Mouse (Mus musculus) brain, embryonic 14.5 days (tissue): ENCODE results near the gene Esrrg. TPM values are rescaled to one million over a fixed set of nuclear protein-coding genes. Genes with fewer than 3 reads are reported as not detected.
A peak's percentile ranks its signal among the peaks of the same experiment; 100 is the strongest.

Experiments used
- DNase-seq: peaks from one replicate; pipeline ENCODE4 v3.0.0-alpha.2; 2011; ENCODE audit warnings: low read depth
- CTCF ChIP-seq: fragments of 200-500 bp; IDR thresholded peaks from 2 replicates; pipeline ENCODE4 v1.5.1; 2012; ENCODE audit warnings: inconsistent platforms, mild to moderate bottlenecking, moderate library complexity, borderline replicate concordance; ENCODE audit not compliant: insufficient read depth, insufficient read length; ENCODE audit errors: extremely low read depth
- POLR2A ChIP-seq: fragments of 200-500 bp; IDR thresholded peaks from 2 replicates; pipeline ENCODE4 v1.6.1; 2012; ENCODE audit warnings: mild to moderate bottlenecking, inconsistent platforms, borderline replicate concordance; ENCODE audit not compliant: poor library complexity, insufficient read depth, insufficient read length, severe bottlenecking; ENCODE audit errors: extremely low read depth
- polyA plus RNA-seq: library from polyadenylated mRNA; depleted of rRNA; stranded (reverse); fragments of >200 nt; gene quantifications from 2 replicates; pipeline ENCODE4 v1.2.3, GENCODE M21; 2012

The Esrrg gene
- polyA plus RNA-seq, 1 experiment = 31.4 TPM

DNA sequence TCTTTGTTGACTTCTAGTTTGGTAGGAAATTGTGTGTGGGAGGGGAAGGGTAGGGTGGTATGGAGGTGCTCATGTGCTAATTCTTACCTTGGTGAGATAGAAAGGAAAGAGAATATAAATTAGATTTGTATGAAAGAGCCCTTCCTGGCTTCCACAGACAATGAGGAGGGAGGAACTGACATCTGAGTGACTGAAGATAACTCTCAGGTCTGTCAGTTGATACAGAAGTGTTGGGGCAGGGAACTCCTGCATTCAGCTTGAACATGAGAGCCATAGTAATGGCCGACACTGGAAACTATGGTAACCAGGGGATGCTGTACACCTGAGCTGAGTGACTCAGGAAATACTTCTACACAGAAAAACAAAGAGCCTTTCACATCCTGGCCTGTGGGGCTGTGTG, 550.1 kb downstream of the Esrrg start:
- DNase-seq = no peak
- no peak for TF ChIP-seq CTCF
- no peak for TF ChIP-seq POLR2A

- DNase-seq = no peak
- TF ChIP-seq POLR2A (no peak), CTCF (no peak)
Observed at GRCm38 (mm10) chr1:188159108-188159507, 550.5 kb downstream of the Esrrg start.

GRCm38 (mm10) chr1:188163058-188163457, 554.5 kb downstream of the Esrrg start:
- TF ChIP-seq POLR2A (no peak), CTCF (no peak)
- no peak for DNase-seq

- TF ChIP-seq POLR2A = no peak
- TF ChIP-seq CTCF = no peak
- no peak for DNase-seq
Observed at GRCm38 (mm10) chr1:188164251-188164650, 555.7 kb downstream of the Esrrg start.

DNA sequence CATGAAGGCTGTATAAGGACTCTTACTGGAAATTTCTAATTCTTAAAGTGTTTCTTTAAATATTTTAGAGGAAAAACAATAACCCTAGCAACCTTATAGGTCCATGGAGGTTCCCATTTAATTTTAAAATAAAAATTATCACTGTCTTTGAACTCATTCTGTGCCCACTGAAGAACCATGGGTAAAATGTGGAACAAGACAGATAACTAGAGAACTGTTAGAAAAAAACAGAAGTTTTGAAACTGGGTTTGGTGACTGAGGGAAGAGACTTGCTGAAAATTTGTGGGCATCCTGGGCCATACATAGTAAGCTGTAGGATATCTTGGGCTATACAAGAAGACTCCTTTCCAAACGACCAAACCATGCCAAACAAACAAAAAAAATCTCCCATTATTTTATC, 565.3 kb downstream of the Esrrg start:
- no peak for TF ChIP-seq POLR2A
- no peak for TF ChIP-seq CTCF
- no peak for DNase-seq

DNA sequence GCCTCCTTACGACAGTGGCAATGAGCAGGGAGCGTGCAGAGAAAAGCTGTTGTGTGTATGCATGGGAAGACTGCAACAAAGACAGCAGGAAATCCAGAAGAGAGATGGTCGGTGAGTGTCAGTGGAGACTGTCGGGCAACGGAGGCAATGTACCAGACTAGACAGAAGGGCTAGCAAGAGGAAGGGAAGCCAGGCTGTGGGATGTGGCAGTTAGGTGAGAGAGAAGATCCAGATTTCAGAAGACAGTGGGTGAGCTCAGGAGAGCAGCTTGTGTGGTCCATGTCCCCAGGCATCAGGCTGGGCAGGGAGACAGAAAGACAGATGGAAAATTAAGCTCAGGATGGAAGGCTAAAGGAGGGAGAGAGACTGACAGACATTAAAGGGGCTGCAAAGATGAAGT, 574.4 kb downstream of the Esrrg start:
- TF ChIP-seq POLR2A = no peak
- no peak for TF ChIP-seq CTCF
- no peak for DNase-seq

DNA sequence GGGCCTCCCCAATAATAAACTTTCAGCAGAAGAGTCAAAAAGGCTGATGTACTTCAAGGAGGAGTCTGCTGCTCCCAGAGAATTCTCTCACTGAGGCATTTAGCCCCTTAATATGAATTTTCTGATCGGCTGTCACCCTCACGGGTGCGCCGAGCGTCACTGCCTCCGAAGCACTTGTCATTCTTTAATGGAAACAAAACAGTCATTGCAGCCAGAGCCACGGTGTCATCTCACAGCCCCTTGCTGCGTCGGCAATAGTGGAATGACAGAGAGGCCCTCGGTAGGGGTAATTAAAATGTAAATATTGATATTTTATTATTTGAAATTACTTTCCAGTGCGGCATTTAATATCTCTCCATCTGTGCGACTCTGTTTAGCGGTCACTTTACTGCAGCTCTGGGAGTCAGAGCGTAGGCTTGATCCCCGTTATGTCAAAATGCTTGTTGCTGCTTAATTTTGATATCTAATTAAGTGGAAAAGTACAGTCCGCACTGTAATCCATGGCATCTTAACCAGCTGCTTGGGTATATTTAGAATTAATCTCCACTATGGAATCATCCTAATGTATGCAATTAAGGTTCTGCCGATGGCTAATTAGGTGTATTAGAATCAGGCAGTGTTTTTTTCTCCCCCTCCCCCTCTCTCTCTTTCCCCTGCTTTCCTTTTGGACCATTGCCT, 578.0 kb downstream of the Esrrg start:
- DNase-seq = peak; percentile 58
- TF ChIP-seq CTCF = no peak
- TF ChIP-seq POLR2A = no peak

GRCm38 (mm10) chr1:188192971-188193370, 584.4 kb downstream of the Esrrg start:
- no peak for DNase-seq
- TF ChIP-seq CTCF (no peak), POLR2A (no peak)

DNA sequence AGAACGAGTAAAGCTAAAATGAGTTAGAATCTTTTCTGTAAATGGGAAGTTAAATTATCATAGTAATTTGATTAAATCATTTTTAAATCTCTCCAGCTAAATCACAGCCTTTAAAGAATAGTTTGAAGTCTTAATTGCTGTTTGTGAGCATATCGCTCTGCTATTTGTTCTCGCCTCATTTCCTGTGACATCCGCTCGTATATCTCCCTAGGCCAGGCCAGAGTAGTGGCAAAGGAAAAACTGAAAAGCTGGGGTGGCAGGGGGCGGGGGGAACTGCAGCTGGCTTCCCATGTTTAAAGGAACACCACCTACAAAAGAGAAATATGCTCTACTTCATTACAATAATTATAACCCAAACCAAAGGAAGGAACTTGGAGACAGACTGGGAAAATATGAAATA, 598.8 kb downstream of the Esrrg start:
- peak; percentile 45 for DNase-seq
- TF ChIP-seq POLR2A = no peak
- no peak for TF ChIP-seq CTCF

- no peak for DNase-seq
- TF ChIP-seq CTCF (no peak), POLR2A (no peak)
Observed at GRCm38 (mm10) chr1:188209025-188209424, 600.4 kb downstream of the Esrrg start.

DNA sequence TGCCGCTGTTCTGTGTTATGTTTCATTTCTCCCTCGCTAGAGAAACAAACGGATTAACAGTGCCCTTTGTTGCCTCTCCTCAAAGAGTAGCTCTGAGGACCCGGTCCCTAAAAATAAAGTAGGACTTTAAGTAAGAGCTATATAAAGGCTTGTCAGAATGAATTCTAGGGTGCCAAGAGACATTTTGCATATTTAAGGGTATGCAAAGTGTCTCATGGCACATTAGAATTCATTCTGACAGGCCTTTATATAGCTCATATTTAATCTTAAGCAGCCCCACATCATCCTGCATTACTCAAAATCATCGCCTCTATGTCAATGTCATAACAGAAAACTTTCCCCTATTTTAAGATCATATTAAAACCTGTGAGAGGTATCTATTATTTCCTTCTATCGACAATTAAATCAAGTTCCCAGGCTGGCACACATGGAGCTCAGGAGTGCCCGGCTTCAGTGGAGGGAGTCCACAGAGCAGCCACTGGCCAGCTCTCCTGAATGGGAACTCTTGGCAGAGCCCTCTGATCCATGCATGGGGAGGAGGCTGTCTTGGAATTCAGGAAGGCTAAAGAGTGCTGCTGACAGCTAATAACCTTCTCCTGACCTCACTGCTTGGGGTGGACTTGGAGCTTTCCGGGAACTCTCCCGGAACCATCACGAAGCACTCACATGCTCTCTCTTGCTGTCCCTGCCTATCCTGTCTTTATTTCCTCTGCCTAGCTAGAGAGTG, 606.5 kb downstream of the Esrrg start:
- TF ChIP-seq POLR2A (no peak), CTCF (no peak)
- peak; percentile 16 for DNase-seq
